Mouse (Mus musculus): ENCODE results near the gene Rnf7.

- TF ChIP-seq POLR2A (IDR thresholded peaks at IDR 0.05; ENCODE audit: control insufficient read depth, low read depth, low read length) = no peak
- no peak for TF ChIP-seq CTCF (IDR thresholded peaks at IDR 0.05; ENCODE audit: control insufficient read depth, insufficient read depth, insufficient replicate concordance, low read depth, low read length)
Observed at GRCm38 (mm10) chr9:96483648-96484047, 5.2 kb upstream of the Rnf7 start.
